Comparison of ENCODE assay signal across 7 mouse cellular contexts in genomic region chr8:69775149-69775534, GRCm38 (mm10). TPM values are rescaled to one million over a fixed set of nuclear protein-coding genes. Genes with fewer than 3 reads are reported as not detected.
DNase-seq lines count a peak whose midpoint lies in the region; ATAC-seq and TF ChIP-seq lines count a peak whose summit lies in the region.

No protein-coding gene starts in this region.

- no peak overlapping the region; the same call in 1 of the 2 replicates for H3K4me3 ChIP-seq in spleen, adult 2 months (ENCODE audit: extremely low read depth, insufficient read depth, insufficient read length)
- H3K4me3 ChIP-seq in forebrain, embryonic 13.5 days: peak overlapping the region; percentile 71
- H3K4me3 ChIP-seq in liver, embryonic 12.5 days: peak overlapping the region; percentile 79
- peak overlapping the region; percentile 82; the same call in 1 of the 2 replicates for H3K4me3 ChIP-seq in stomach, postnatal 0 days (ENCODE audit: low read depth, low read length)

- H3K4me2 ChIP-seq in forebrain, embryonic 13.5 days: peak overlapping the region; percentile 70
- H3K4me2 ChIP-seq in liver, embryonic 12.5 days: peak overlapping the region; percentile 77
- 0 out of 2 replicates have a peak overlapping the region, but pooled peaks have one; percentile 12 for H3K4me2 ChIP-seq in stomach, postnatal 0 days (replicated peaks; ENCODE audit: low read depth)

- peaks cover 2% of the 10 kb centered on the region; the same call in 1 of the 2 replicates for H3K4me1 ChIP-seq in spleen, adult 2 months (ENCODE audit: control insufficient read depth, insufficient read depth, insufficient read length)
- peaks cover 28% of the 10 kb centered on the region for H3K4me1 ChIP-seq in forebrain, embryonic 13.5 days
- peaks cover 47% of the 10 kb centered on the region for H3K4me1 ChIP-seq in liver, embryonic 12.5 days
- H3K4me1 ChIP-seq in stomach, postnatal 0 days (replicated peaks; ENCODE audit: control insufficient read depth, insufficient read depth): no peaks in the 10 kb centered on the region; the same call in 1 of the 2 replicates

- no peak for TF ChIP-seq POLR2A in spleen, adult 2 months (IDR thresholded peaks at IDR 0.05; ENCODE audit: low read depth, low read length)

- H3K9me3 ChIP-seq in forebrain, embryonic 13.5 days (replicated peaks): no peaks in the 10 kb centered on the region
- no peaks in the 10 kb centered on the region for H3K9me3 ChIP-seq in liver, embryonic 12.5 days (replicated peaks)
- no peaks in the 10 kb centered on the region for H3K9me3 ChIP-seq in stomach, postnatal 0 days (ENCODE audit: control insufficient read depth, low read length)

- 40% methylated on average over 2 of the region's 2 CpGs for WGBS in spleen, adult 2 months
- WGBS in forebrain, embryonic 13.5 days: 56% methylated on average over 2 of the region's 2 CpGs
- 32% methylated on average over 2 of the region's 2 CpGs for WGBS in liver, embryonic 12.5 days (ENCODE audit: insufficient replicate concordance)
- 45% methylated on average over 2 of the region's 2 CpGs for WGBS in stomach, postnatal 0 days

- TF ChIP-seq CTCF in spleen, adult 2 months (IDR thresholded peaks at IDR 0.05; ENCODE audit: extremely low read depth, insufficient read depth, insufficient read length, insufficient replicate concordance): no peak
- TF ChIP-seq CTCF in stomach, postnatal 0 days (IDR thresholded peaks at IDR 0.05; ENCODE audit: low read depth): no peak

- H3K9ac ChIP-seq in forebrain, embryonic 13.5 days: no peak overlapping the region
- peak overlapping the region; percentile 9 for H3K9ac ChIP-seq in liver, embryonic 12.5 days
- H3K9ac ChIP-seq in stomach, postnatal 0 days (ENCODE audit: low read length): no peak overlapping the region

- no peak for TF ChIP-seq EP300 in stomach, postnatal 0 days (optimal IDR thresholded peaks at IDR 0.05)

- no peaks in the 10 kb centered on the region for H3K27me3 ChIP-seq in spleen, adult 2 months (ENCODE audit: control insufficient read depth, insufficient read depth, low read length)
- H3K27me3 ChIP-seq in forebrain, embryonic 13.5 days: no peaks in the 10 kb centered on the region
- H3K27me3 ChIP-seq in liver, embryonic 12.5 days (replicated peaks): no peaks in the 10 kb centered on the region
- H3K27me3 ChIP-seq in stomach, postnatal 0 days (ENCODE audit: control insufficient read depth, insufficient read depth, low read length): no peaks in the 10 kb centered on the region

- H3K36me3 ChIP-seq in spleen, adult 2 months (ENCODE audit: control insufficient read depth, insufficient read depth, low read length): no peaks in the 10 kb centered on the region
- peaks cover under 1% of the 10 kb centered on the region; the same call in 1 of the 2 replicates for H3K36me3 ChIP-seq in forebrain, embryonic 13.5 days (ENCODE audit: poor library complexity, severe bottlenecking)
- peaks cover 23% of the 10 kb centered on the region for H3K36me3 ChIP-seq in liver, embryonic 12.5 days
- H3K36me3 ChIP-seq in stomach, postnatal 0 days (ENCODE audit: control insufficient read depth, insufficient read depth, low read length): peaks cover under 1% of the 10 kb centered on the region; the same call in 1 of the 2 replicates

- no peak for DNase-seq in spleen, adult 2 months (ENCODE audit: low read depth in 1 of 2, low spot score in 2 of 2)
- DNase-seq in spleen, postnatal 10 days (ENCODE audit: low spot score in 2 of 2): no peak
- DNase-seq in stomach, postnatal 0 days (ENCODE audit: low spot score): no peak
- DNase-seq in embryo, embryonic 10 days (ENCODE audit: low spot score): no peak
- DNase-seq in cerebellum, postnatal 10 days: no peak

- ATAC-seq in forebrain, embryonic 13.5 days: peak; percentile 32; the same call in 1 of the 2 replicates
- ATAC-seq in liver, embryonic 12.5 days: 0 out of 2 replicates have a peak, but pooled peaks have one; percentile 3
- no peak for ATAC-seq in stomach, postnatal 0 days (ENCODE audit: low FRiP score, low TSS enrichment)

- peak overlapping the region; percentile 58 for H3K27ac ChIP-seq in spleen, adult 2 months (ENCODE audit: insufficient read depth, low read length)
- peak overlapping the region; percentile 99 for H3K27ac ChIP-seq in forebrain, embryonic 13.5 days
- peak overlapping the region; percentile 61 for H3K27ac ChIP-seq in liver, embryonic 12.5 days
- no peak overlapping the region for H3K27ac ChIP-seq in stomach, postnatal 0 days (replicated peaks)

RNA-seq across cellular contexts. Expression of gene Gm20422, which starts 0.5 kb away (rescaled TPM):
- polyA plus RNA-seq in spleen, adult 2 months (2012; rRNA removed): 0.32 and 0.97 TPM in 2 replicates
- polyA plus RNA-seq in forebrain, embryonic 13.5 days (2015; fragmentation: Nextera tagmentation; extraction: Ambion mirVana): 0.28 and 0.81 TPM in 2 replicates
- polyA plus RNA-seq in liver, embryonic 12.5 days (2016; fragmentation: Nextera tagmentation; extraction: Ambion mirVana): 0.32 TPM in 1 of 2 replicates, not detected in the other
- 0.34 and 0.39 TPM in 2 replicates for polyA plus RNA-seq in stomach, postnatal 0 days (2015; fragmentation: Nextera tagmentation; extraction: Ambion mirVana)

RNA-seq across cellular contexts. Expression of gene Atp13a1, which starts 15.8 kb away (rescaled TPM):
- 83.2 and 114 TPM in 2 replicates for polyA plus RNA-seq in spleen, adult 2 months (2012; rRNA removed)
- 41.7 and 45.5 TPM in 2 replicates for polyA plus RNA-seq in forebrain, embryonic 13.5 days (2015; fragmentation: Nextera tagmentation; extraction: Ambion mirVana)
- polyA plus RNA-seq in liver, embryonic 12.5 days (2016; fragmentation: Nextera tagmentation; extraction: Ambion mirVana): 32.8 and 33.9 TPM in 2 replicates
- 19.4 and 21.5 TPM in 2 replicates for polyA plus RNA-seq in stomach, postnatal 0 days (2015; fragmentation: Nextera tagmentation; extraction: Ambion mirVana)

RNA-seq across cellular contexts. Expression of gene Zfp866, which starts 15.8 kb away (rescaled TPM):
- 8.8 and 9.0 TPM in 2 replicates for polyA plus RNA-seq in spleen, adult 2 months (2012; rRNA removed)
- polyA plus RNA-seq in forebrain, embryonic 13.5 days (2015; fragmentation: Nextera tagmentation; extraction: Ambion mirVana): 43.0 and 45.4 TPM in 2 replicates
- 10.9 and 12.3 TPM in 2 replicates for polyA plus RNA-seq in liver, embryonic 12.5 days (2016; fragmentation: Nextera tagmentation; extraction: Ambion mirVana)
- polyA plus RNA-seq in stomach, postnatal 0 days (2015; fragmentation: Nextera tagmentation; extraction: Ambion mirVana): 8.4 and 9.0 TPM in 2 replicates

RNA-seq across cellular contexts. Expression of gene Zfp963, which starts 25.4 kb away (rescaled TPM):
- polyA plus RNA-seq in spleen, adult 2 months (2012; rRNA removed): 1.1 and 1.3 TPM in 2 replicates
- 7.2 and 8.8 TPM in 2 replicates for polyA plus RNA-seq in forebrain, embryonic 13.5 days (2015; fragmentation: Nextera tagmentation; extraction: Ambion mirVana)
- polyA plus RNA-seq in liver, embryonic 12.5 days (2016; fragmentation: Nextera tagmentation; extraction: Ambion mirVana): 1.8 and 2.3 TPM in 2 replicates
- polyA plus RNA-seq in stomach, postnatal 0 days (2015; fragmentation: Nextera tagmentation; extraction: Ambion mirVana): 2.8 and 3.3 TPM in 2 replicates

RNA-seq across cellular contexts. Expression of gene Gmip, which starts 33.3 kb away (rescaled TPM):
- polyA plus RNA-seq in spleen, adult 2 months (2012; rRNA removed): 210 and 212 TPM in 2 replicates
- polyA plus RNA-seq in forebrain, embryonic 13.5 days (2015; fragmentation: Nextera tagmentation; extraction: Ambion mirVana): 24.0 and 28.6 TPM in 2 replicates
- 5.4 and 6.6 TPM in 2 replicates for polyA plus RNA-seq in liver, embryonic 12.5 days (2016; fragmentation: Nextera tagmentation; extraction: Ambion mirVana)
- 5.8 and 6.0 TPM in 2 replicates for polyA plus RNA-seq in stomach, postnatal 0 days (2015; fragmentation: Nextera tagmentation; extraction: Ambion mirVana)

Comparison
In these comparisons a context has a peak if more than half of its experiments do, and no peak if none do; other contexts are left out.
1. H3K4me2 ChIP-seq: peak in every context shown above with its lines; median percentile 77 in liver, embryonic 12.5 days; 70 in forebrain, embryonic 13.5 days; 12 in stomach, postnatal 0 days.